Mouse (Mus musculus) forebrain, postnatal 0 days (tissue): ENCODE results near the gene Prr9. TPM values are rescaled to one million over a fixed set of nuclear protein-coding genes. Genes with fewer than 3 reads are reported as not detected.

Experiments
- ATAC-seq: fragments of 200-750 bp; cut with Nextera tagmentation; 2 replicates; pipeline ENCODE4 v1.8.0; 2017; ENCODE audit warnings: mild to moderate bottlenecking, moderate library complexity
- DNase-seq: peaks from one replicate; pipeline ENCODE4 v3.0.0-alpha.2; 2015
- H3K27ac ChIP-seq: fragments of 300-500 bp; sonication (generic); 2 replicates; pipeline ENCODE4 v1.5.1; 2014; ENCODE audit warnings: low read depth, mild to moderate bottlenecking, antibody characterized with exemption, low read length, moderate library complexity, mixed read lengths
- H3K27me3 ChIP-seq: fragments of 300-500 bp; sonication (generic); 2 replicates; pipeline ENCODE4 v1.6.1; 2014; ENCODE audit warnings: mild to moderate bottlenecking, low read length, mixed read lengths; ENCODE audit not compliant: insufficient read depth
- H3K36me3 ChIP-seq: fragments of 300-500 bp; sonication (generic); 2 replicates; pipeline ENCODE4 v1.6.1; 2014; ENCODE audit warnings: mild to moderate bottlenecking, moderate library complexity; ENCODE audit not compliant: insufficient read depth
- H3K4me1 ChIP-seq: fragments of 300-500 bp; sonication (generic); 2 replicates; pipeline ENCODE4 v1.6.1; 2014; ENCODE audit warnings: antibody characterized with exemption; ENCODE audit not compliant: insufficient read depth
- H3K4me2 ChIP-seq: fragments of 300-500 bp; sonication (generic); 2 replicates; pipeline ENCODE4 v1.6.1; 2014; ENCODE audit warnings: low read depth, mild to moderate bottlenecking, moderate library complexity
- H3K4me3 ChIP-seq: fragments of 300-500 bp; sonication (generic); 2 replicates; pipeline ENCODE4 v1.5.1; 2014; ENCODE audit warnings: low read depth, low read length, mixed read lengths
- H3K9ac ChIP-seq: fragments of 300-500 bp; sonication (generic); 2 replicates; pipeline ENCODE4 v1.6.1; 2014; ENCODE audit warnings: mild to moderate bottlenecking
- H3K9me3 ChIP-seq: fragments of 300-500 bp; sonication (generic); 2 replicates; pipeline ENCODE4 v1.6.1; 2016; ENCODE audit warnings: low read length
- CTCF ChIP-seq: sonication (generic); IDR thresholded peaks from 2 replicates; pipeline ENCODE4 v1.5.1; 2016; ENCODE audit warnings: antibody characterized with exemption, control low read depth, low read depth
- WGBS: fragments of 180-500 bp; shearing (Covaris S2); extraction: QIAGEN DNeasy Blood & Tissue Kit; methylation state at CpG from one replicate; pipeline ENCODE4 v1.1.7; 2014; 5-methylcytosine and 5-hydroxymethylcytosine counted together
- polyA plus RNA-seq: library from polyadenylated mRNA; unstranded; fragments of >200 nt; fragmentation: Nextera tagmentation; extraction: Ambion mirVana; gene quantifications from 2 replicates; pipeline ENCODE4 v1.2.1, GENCODE M21; 2015
- total RNA-seq: library from RNA; depleted of rRNA; stranded (reverse); fragments of >200 nt; gene quantifications from 2 replicates; pipeline ENCODE4 v1.2.3, GENCODE M21; 2014; rRNA removed

Prr9 gene
- total RNA-seq (0.33 TPM in 1 of 2 replicates, not detected in the other), polyA plus RNA-seq (not detected in 2 replicates)

- no peak within 1 kb of the TSS for H3K9ac ChIP-seq
- no peaks in the 10 kb centered on the region for H3K4me1 ChIP-seq
- no peaks in the 10 kb centered on the region for H3K36me3 ChIP-seq
- TF ChIP-seq CTCF: no peak
- no peak for DNase-seq
- WGBS: 81% methylated on average over 5 of the region's 5 CpGs
- H3K4me2 ChIP-seq: no peak within 1 kb of the TSS
- no peak within 1 kb of the TSS for H3K4me3 ChIP-seq
- ATAC-seq: no peak
- no peaks in the 10 kb centered on the region for H3K9me3 ChIP-seq
- no peak within 1 kb of the TSS for H3K27ac ChIP-seq
- no peaks in the 10 kb centered on the region for H3K27me3 ChIP-seq
Measured at GRCm38 (mm10) chr3:92123847-92124246, at the start of gene Prr9. Gene Prr9 (minus strand): TSS chr3:92123947.

DNA sequence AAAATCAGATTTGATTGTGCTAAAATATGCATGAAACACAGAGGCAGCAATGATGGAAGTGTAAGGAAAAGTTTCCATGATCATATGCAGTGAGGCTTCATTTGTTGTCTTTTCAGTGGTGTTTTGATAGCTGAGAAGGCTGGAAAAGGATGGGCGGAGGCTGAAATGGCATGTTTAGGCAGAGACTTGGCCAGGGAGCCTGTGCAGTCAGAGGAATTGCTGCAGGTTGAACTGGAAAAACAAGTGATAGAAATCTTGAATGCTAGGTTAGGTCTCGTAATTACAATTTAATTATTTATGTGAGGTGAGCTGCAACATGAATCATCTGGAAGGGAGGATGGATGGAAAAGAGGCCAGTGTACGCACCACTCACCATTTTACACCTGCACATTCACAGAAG is 46.1 kb upstream of the Prr9 start:
- Histone ChIP-seq H3K4me1 (no peaks in the 10 kb centered on the region), H3K27ac (no peak overlapping the region), H3K4me3 (no peak overlapping the region), H3K4me2 (no peak overlapping the region), H3K27me3 (no peaks in the 10 kb centered on the region), H3K9me3 (no peaks in the 10 kb centered on the region), H3K36me3 (no peaks in the 10 kb centered on the region), H3K9ac (no peak overlapping the region)
- WGBS: 88% methylated on average over 3 of the region's 3 CpGs
- DNase-seq (no peak), ATAC-seq (no peak)
- no peak for TF ChIP-seq CTCF

DNA sequence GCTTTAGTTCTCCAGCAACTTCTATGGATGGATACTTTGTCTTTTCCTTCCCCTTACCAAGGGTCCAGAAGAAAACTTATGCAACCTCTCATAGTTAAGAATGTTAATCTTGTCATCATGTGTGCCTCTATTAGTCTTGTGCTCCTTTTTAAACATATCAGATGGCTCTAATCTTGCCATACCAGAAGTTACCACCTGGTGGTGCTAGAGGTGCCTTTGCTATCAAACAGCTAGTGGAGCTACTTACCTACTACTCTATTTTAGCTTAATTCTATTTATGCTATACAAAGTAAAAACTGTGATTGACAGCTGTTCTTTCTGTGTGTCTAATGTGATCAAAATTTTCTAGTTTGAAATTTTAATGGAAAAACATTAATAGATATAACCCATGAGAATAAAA is 29.6 kb upstream of the Prr9 start:
- TF ChIP-seq CTCF: peak; percentile 82
- H3K9ac ChIP-seq: no peak overlapping the region
- DNase-seq: peak; percentile 83
- no peak overlapping the region for H3K4me2 ChIP-seq
- H3K36me3 ChIP-seq: no peaks in the 10 kb centered on the region
- no peaks in the 10 kb centered on the region for H3K9me3 ChIP-seq
- ATAC-seq: peak; percentile 45; the same call in 1 of the 2 replicates
- H3K4me1 ChIP-seq: no peaks in the 10 kb centered on the region
- no peak overlapping the region for H3K27ac ChIP-seq
- no peak overlapping the region for H3K4me3 ChIP-seq
- H3K27me3 ChIP-seq: no peaks in the 10 kb centered on the region

DNA sequence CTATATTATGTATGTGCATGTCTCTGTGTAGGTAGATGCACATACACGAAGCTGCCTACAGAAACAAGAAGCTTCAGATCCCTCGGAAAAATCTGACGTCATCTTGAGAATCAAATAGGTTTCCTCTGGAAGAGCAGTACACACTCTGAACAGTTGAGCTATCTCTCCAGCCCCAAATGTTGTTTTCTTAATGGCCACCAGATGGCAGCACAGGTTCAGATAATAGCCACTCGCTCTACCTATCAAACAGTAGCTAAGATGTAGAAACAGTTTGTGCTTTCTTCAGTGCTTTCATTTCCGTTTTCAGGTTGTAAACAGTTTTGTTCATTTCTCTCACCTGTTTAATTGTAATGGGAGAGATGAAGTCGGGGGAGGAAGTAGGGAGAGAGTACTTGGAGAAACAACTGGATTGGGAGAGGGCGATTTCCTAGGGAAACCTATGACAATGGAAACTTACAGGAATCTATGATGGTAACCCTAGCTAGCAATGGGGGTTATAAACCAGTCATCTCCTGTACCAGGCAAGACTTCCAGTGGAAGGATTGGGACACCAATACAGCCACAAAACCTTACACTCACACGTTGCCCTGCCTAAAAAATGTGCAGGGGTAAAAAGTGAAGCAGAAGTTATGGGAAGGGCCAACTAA is 27.0 kb upstream of the Prr9 start:
- ATAC-seq: peak; percentile 98
- no peak overlapping the region for H3K4me3 ChIP-seq
- no peaks in the 10 kb centered on the region for H3K27me3 ChIP-seq
- H3K36me3 ChIP-seq: no peaks in the 10 kb centered on the region
- 24% methylated on average over 8 of the region's 8 CpGs for WGBS
- TF ChIP-seq CTCF: peak; percentile 90
- H3K27ac ChIP-seq: no peak overlapping the region
- no peaks in the 10 kb centered on the region for H3K4me1 ChIP-seq
- H3K9ac ChIP-seq: no peak overlapping the region
- H3K9me3 ChIP-seq: no peaks in the 10 kb centered on the region
- H3K4me2 ChIP-seq: no peak overlapping the region
- peak; percentile 87 for DNase-seq

GRCm38 (mm10) chr3:92147913-92148312 is 24.2 kb upstream of the Prr9 start:
- TF ChIP-seq CTCF: no peak

GRCm38 (mm10) chr3:92147420-92147819 is 23.7 kb upstream of the Prr9 start:
- H3K27ac ChIP-seq: no peak overlapping the region
- H3K4me2 ChIP-seq: no peak overlapping the region
- no peak overlapping the region for H3K9ac ChIP-seq
- ATAC-seq (no peak), DNase-seq (no peak)
- no peaks in the 10 kb centered on the region for H3K27me3 ChIP-seq
- WGBS: 74% methylated on average over 2 of the region's 2 CpGs
- H3K9me3 ChIP-seq: no peaks in the 10 kb centered on the region
- H3K4me1 ChIP-seq: no peaks in the 10 kb centered on the region
- no peaks in the 10 kb centered on the region for H3K36me3 ChIP-seq
- peak; percentile 46 for TF ChIP-seq CTCF
- H3K4me3 ChIP-seq: no peak overlapping the region

More at GRCm38 (mm10) chr3:92147913-92148312, 24.2 kb upstream of the Prr9 start:
- no peaks in the 10 kb centered on the region for H3K4me1 ChIP-seq
- DNase-seq (no peak), ATAC-seq (no peak)
- no peak overlapping the region for H3K4me2 ChIP-seq
- no peaks in the 10 kb centered on the region for H3K9me3 ChIP-seq
- H3K27ac ChIP-seq: no peak overlapping the region
- H3K4me3 ChIP-seq: no peak overlapping the region
- WGBS: 80% methylated on average over 5 of the region's 5 CpGs
- no peaks in the 10 kb centered on the region for H3K27me3 ChIP-seq
- H3K9ac ChIP-seq: no peak overlapping the region
- no peaks in the 10 kb centered on the region for H3K36me3 ChIP-seq

DNA sequence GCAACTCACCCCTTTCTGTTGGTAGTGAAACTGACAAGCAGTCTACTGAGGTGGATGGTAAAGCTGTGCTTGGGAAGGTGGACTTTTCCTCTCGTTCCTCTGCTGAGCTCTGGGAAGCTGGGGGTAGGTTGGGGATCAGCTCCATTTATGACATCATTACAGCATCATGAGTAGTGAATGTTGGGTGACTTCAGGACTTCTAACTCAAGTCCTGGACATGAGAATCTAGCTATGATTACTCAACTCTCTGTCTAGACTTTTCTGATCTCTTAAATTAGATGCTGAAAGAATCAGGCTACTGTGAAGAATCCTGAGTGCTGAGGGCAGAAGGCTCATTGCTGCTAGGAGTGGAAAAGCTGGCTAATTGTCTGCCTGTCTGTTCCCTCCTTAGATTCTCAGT is 18.9 kb upstream of the Prr9 start, which contains the start of gene Lelp1:
Gene Lelp1 (minus strand): TSS at position 101 of the 400 bp plus-strand sequence.
- ATAC-seq: no peak
- DNase-seq: no peak
- no peaks in the 10 kb centered on the region for H3K36me3 ChIP-seq
- H3K4me2 ChIP-seq: no peak within 1 kb of the TSS
- 62% methylated on average over 1 of the region's 1 CpGs for WGBS
- H3K27me3 ChIP-seq: no peaks in the 10 kb centered on the region
- H3K4me1 ChIP-seq: no peaks in the 10 kb centered on the region
- H3K9ac ChIP-seq: no peak within 1 kb of the TSS
- TF ChIP-seq CTCF: no peak
- no peak within 1 kb of the TSS for H3K27ac ChIP-seq
- H3K9me3 ChIP-seq: no peaks in the 10 kb centered on the region
- H3K4me3 ChIP-seq: no peak within 1 kb of the TSS
